Mouse (Mus musculus): ENCODE results near the gene Odr4.
A peak's percentile ranks its signal among the peaks of the same experiment; 100 is the strongest.

The Odr4 gene

GRCm38 (mm10) chr1:150392638-150393487, at the start of gene Odr4, which contains the start of gene Tpr:
Gene Odr4, minus strand, starts transcription at chr1:150393080.
Gene Tpr, plus strand, starts transcription at chr1:150392838.
- DNase-seq, result peak; percentile 99

- no peak for DNase-seq
Measured at GRCm38 (mm10) chr1:150441731-150442130, 48.9 kb upstream of the Odr4 start.

DNA sequence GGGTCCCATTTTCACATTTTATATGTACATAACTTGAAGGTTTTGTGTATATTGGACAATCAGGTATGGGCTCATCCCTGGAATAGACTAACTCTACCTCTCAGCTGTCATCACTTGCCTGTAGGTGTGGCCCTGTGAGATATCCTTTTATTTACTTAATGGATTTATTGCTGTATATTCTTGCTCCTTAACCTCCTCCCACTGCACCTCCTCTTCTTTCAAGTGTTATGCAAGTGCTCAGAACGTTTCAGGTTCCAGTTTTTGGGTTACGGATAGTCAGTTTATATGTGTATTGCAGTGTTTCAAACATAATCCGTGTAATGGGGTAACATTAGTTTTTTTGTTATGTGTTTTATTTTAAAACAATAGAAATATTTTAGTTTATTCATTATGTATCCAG, 45.8 kb upstream of the Odr4 start:
- DNase-seq, result no peak

- no peak for DNase-seq
Measured at GRCm38 (mm10) chr1:150426216-150426615, 33.3 kb upstream of the Odr4 start.

DNA sequence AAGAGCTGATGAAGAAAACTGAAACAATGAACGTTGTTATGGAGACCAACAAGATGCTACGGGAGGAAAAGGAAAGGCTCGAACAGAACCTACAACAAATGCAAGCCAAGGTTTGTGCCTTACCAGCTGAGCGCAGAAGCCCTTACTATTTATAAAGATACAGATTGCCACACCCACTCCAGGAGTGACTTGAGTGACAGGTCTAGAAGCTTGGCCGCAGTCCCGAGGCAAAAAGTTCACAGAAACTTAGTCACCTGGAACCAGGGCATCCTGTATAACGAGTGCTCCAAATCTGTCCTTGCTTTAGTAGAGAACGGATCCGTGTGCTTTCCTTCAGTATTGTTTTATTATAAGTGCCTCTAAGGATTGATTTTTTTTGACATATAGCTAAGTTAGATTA, 32.8 kb upstream of the Odr4 start:
- DNase-seq, result peak; percentile 52

- no peak for DNase-seq
Measured at GRCm38 (mm10) chr1:150418426-150418825, 25.5 kb upstream of the Odr4 start.

DNA sequence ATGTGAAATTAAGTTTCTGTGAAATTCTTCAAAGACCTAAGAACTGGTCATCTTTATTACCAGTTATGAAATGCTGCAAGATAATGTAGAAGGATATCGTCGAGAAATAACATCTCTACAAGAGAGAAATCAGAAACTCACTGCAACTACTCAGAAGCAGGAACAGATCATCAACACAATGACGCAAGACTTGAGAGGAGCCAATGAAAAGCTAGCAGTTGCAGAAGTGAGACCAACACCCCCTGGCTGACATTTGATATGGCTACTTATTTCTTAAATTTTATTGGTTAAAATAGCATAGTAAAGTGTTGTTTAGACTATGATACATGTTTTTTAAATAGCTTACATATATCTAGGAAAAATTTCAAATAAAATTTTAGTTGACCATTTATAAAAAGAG, 23.1 kb upstream of the Odr4 start:
- no peak for DNase-seq

DNA sequence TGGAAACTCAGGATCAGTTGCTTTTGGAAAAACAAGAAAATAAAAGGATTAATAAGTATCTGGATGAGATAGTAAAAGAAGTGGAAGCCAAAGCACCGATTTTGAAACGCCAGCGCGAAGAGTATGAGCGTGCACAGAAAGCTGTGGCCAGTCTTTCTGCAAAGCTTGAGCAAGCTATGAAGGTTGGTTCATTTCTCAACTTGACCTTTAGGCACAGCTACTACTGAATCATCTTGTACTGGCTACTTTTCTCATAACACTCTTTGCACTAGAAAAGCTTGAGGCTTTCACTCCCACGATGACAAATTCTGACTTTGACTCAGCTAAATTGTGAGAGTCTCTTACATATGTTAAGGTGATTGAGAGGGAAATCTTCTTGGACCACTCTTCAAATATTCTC, 17.1 kb upstream of the Odr4 start:
- no peak for DNase-seq

- no peak for DNase-seq
Measured at GRCm38 (mm10) chr1:150407285-150407684, 14.4 kb upstream of the Odr4 start.

- no peak for DNase-seq
Measured at GRCm38 (mm10) chr1:150404555-150404954, 11.7 kb upstream of the Odr4 start.

GRCm38 (mm10) chr1:150403914-150404313, 11.0 kb upstream of the Odr4 start:
- no peak for DNase-seq

- DNase-seq, result no peak
Measured at GRCm38 (mm10) chr1:150396001-150396400, 3.1 kb upstream of the Odr4 start.

- no peak for DNase-seq
Measured at GRCm38 (mm10) chr1:150393488-150393852, 590 bp upstream of the Odr4 start.

GRCm38 (mm10) chr1:150391931-150392637, 796 bp downstream of the Odr4 start:
- DNase-seq, result no peak

GRCm38 (mm10) chr1:150389390-150390129, 3.3 kb downstream of the Odr4 start:
- no peak for DNase-seq

DNA sequence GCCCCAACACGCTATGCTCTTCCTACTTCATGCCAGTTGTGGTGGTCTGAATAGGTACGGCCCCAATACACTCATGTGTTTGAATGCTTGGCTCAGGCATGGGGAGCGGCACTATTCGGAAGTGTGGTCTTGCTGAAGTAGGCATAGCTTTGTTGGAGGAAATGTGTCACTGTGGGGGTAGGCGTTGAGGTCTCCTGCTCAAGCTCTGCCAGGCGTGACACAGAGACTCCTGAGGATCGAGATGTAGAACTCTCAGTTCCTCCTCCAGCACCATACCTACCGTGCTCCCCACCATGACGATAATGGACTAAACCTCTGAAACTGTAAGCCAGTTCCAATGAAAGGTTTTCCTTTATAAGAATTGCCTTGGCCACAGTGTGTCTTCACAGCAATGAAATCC, 5.3 kb downstream of the Odr4 start:
- DNase-seq, result no peak

DNA sequence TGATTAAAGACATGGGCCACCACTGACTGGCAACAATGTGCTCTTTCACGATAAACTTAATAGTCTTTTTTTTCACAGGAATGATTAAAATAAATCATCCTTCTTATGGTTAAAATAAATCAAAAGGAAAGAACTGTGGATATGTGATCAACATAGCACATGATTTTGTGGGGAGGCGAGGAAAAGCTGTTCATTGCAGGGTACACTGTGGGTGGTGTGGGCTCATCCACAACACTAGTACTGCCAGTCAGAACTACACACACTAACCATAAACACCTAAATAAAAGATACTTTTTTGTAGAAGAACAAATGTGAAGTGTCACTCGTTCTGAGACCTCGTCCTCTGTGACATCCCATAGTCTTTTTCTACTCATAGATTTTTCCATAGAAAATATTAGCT, 8.7 kb downstream of the Odr4 start:
- DNase-seq, result no peak

DNA sequence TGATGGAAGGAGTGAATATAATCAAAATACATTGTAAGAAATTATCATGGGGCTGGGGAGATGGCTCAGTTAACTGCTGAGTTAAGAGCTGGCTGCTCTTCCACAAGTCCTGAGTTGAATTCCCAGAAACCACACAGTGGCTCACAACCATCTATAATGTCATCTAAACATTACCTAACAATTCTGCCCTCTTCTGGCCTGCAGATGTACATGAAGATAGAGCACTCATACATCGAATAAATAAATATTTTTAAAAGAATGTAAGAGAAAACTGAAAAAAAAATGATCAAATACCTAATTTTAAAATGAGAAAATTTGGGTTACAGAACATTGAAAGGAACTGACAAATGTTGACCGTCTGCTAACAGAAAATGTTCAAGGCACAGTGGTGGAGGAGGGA, 18.6 kb downstream of the Odr4 start:
- DNase-seq, result no peak

DNA sequence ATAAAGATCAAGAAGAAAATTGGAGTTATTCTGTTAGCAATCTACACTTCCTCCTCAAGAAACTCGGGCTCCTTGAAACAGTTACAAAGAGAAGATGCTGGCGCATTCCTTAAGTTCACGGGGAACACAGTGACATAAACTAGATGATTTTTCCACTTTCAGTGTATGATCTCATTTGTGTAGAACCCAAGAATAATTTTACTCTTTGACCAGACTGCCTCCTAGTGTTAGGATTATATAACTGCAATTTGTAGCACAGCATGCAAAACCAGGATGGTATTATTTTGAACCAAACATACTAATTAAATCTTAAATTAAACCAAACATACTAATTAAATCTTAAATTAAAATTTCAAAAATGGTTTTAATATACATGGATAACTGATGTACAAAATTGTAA, 20.0 kb downstream of the Odr4 start:
- DNase-seq, result no peak

GRCm38 (mm10) chr1:150360864-150361263, 32.0 kb downstream of the Odr4 start:
- no peak for DNase-seq

GRCm38 (mm10) chr1:150335111-150335510, 57.8 kb downstream of the Odr4 start:
- no peak for DNase-seq

GRCm38 (mm10) chr1:150319205-150319604, 73.7 kb downstream of the Odr4 start, which contains the start of gene Pdc:
Gene Pdc, plus strand, starts transcription at chr1:150319417.
- DNase-seq, result no peak

Data from kidney, adult 11 months (tissue).